Mouse (Mus musculus): ENCODE results near the gene Snap47.

DNA sequence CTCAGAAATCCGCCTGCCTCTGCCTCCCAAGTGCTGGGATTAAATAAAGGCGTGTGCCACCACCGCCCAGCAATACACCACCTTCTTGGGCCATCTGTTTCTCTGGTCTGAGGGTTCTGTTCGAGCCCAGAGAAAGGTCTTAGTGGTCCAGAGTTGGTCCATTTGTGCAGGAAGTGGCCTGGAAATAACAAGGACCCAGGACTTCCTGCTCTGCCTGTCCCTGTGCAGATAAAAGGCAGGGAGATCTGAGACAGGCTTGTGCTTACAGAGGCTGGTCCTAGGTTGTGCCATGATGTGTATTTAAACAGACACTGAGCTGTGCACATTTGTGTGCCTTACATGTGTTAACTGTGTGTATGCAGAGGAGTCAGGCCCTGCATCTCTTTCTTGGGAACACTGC lies 62.2 kb downstream of the Snap47 start:
- TF ChIP-seq CTCF (IDR thresholded peaks at IDR 0.05; ENCODE audit: insufficient read depth, low read depth, low read length) (no peak), POLR2A (IDR thresholded peaks at IDR 0.05; ENCODE audit: insufficient read depth, low read depth, low read length) (no peak)
